Mouse (Mus musculus): ENCODE measurements around the gene Mecom. TPM values are rescaled to one million over a fixed set of nuclear protein-coding genes. Genes with fewer than 3 reads are reported as not detected.

The Mecom gene
- polyA plus RNA-seq, 1 experiment from 2014 or later, result 10.2 TPM

DNA sequence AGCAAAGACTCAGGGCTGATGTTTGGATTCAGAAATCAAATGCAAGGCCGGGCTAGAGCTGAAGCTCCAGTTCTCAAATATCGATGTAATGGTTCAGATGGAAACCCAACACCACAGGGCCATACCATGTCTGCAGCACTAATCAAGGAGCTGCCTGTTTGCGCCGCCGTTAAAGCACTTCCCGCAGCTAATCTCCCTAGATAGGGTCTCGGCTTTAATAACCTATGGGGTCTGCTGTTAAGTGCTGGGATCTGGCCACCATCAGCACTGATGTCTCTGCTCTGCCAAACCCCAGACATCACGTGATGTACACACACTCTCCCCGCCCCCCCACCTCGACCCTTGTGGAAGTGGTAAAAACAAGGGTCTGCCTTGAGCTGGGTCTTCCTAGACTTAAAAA lies 289.4 kb downstream of the Mecom start:
- WGBS, result 38% methylated on average over 10 of the region's 10 CpGs
- Histone ChIP-seq H3K4me2 (ENCODE audit: low read depth, low read length) (no peak overlapping the region), H3K9me3 (ENCODE audit: control insufficient read depth, low read length) (no peaks in the 10 kb centered on the region), H3K36me3 (ENCODE audit: control insufficient read depth, insufficient read depth, low read length) (no peaks in the 10 kb centered on the region), H3K9ac (ENCODE audit: low read depth, low read length) (no peak overlapping the region), H3K4me3 (ENCODE audit: low read length) (no peak overlapping the region), H3K27ac (ENCODE audit: low read length) (no peak overlapping the region), H3K27me3 (replicated peaks; ENCODE audit: control insufficient read depth, insufficient read depth, low read length) (no peaks in the 10 kb centered on the region), H3K4me1 (ENCODE audit: control insufficient read depth, insufficient read depth, low read length) (no peaks in the 10 kb centered on the region)
- no peak for ATAC-seq

DNA sequence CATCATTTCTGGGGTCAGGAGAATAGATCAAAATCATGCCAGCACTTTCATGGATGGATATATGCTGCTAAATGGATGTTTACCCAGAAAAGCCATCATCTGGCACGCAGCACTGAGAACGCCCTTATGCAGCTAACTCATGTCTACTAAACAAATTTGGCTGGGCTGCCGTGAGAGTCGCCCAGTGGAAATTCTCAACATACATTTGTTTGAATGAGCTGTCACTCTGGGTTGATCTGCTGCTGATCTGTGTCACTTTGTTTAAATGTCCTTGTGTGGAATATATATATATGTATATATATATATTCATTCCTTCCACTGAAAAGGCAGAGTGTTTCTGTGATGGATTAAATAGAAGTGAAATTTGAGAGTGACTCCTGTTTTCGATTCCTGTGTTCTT lies 290.0 kb downstream of the Mecom start:
- no peak for ATAC-seq
- no peaks in the 10 kb centered on the region for H3K4me1 ChIP-seq (ENCODE audit: control insufficient read depth, insufficient read depth, low read length)
- no peaks in the 10 kb centered on the region for H3K36me3 ChIP-seq (ENCODE audit: control insufficient read depth, insufficient read depth, low read length)
- H3K4me3 ChIP-seq (ENCODE audit: low read length), result no peak overlapping the region
- no peaks in the 10 kb centered on the region for H3K9me3 ChIP-seq (ENCODE audit: control insufficient read depth, low read length)
- H3K27ac ChIP-seq (ENCODE audit: low read length), result no peak overlapping the region
- H3K4me2 ChIP-seq (ENCODE audit: low read depth, low read length), result no peak overlapping the region
- no peaks in the 10 kb centered on the region for H3K27me3 ChIP-seq (replicated peaks; ENCODE audit: control insufficient read depth, insufficient read depth, low read length)
- WGBS, result 50% methylated on average over 5 of the region's 5 CpGs
- H3K9ac ChIP-seq (ENCODE audit: low read depth, low read length), result no peak overlapping the region

DNA sequence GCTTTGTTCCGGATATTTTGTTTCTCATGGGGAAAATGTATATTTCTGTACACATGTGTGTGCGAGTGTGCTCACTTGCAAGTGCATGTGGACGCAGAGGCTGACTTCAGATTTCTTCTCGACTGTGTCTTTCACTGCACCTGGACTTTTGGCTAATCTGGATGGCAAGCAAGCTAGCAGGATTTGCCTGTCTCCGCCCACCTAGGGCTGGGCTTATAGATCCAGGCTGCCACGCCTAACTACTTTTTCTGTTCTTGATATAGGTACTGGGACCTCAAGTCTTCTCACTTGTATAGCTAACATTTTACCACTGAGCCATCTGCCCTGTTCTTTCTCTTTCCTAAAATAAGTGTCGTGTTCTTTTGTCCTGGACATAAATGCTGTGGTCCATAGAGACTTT lies 290.9 kb downstream of the Mecom start:
- Histone ChIP-seq H3K4me2 (ENCODE audit: low read depth, low read length) (no peak overlapping the region), H3K4me1 (ENCODE audit: control insufficient read depth, insufficient read depth, low read length) (no peaks in the 10 kb centered on the region), H3K27me3 (replicated peaks; ENCODE audit: control insufficient read depth, insufficient read depth, low read length) (no peaks in the 10 kb centered on the region), H3K9ac (ENCODE audit: low read depth, low read length) (no peak overlapping the region), H3K9me3 (ENCODE audit: control insufficient read depth, low read length) (no peaks in the 10 kb centered on the region), H3K36me3 (ENCODE audit: control insufficient read depth, insufficient read depth, low read length) (no peaks in the 10 kb centered on the region), H3K27ac (ENCODE audit: low read length) (no peak overlapping the region), H3K4me3 (ENCODE audit: low read length) (no peak overlapping the region)
- ATAC-seq, result no peak
- WGBS, result 80% methylated on average over 7 of the region's 7 CpGs

DNA sequence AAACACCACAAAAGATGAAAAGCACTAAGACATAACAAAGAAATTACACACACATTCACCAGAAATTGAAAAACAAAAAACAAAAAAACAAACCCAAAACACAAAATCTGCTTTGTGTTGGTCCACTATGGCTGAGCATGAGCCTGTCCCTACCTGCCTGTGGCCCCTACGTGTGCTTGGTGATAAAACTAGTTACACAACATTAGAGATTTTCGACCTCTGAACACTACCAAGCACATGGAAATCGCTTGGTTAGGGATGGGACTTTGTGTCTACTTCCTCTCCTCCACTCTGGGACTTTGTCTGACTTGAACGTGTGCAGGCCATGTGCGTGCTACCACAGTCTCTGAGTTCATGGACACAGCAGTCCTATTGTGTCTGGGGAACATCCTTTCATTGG lies 292.0 kb downstream of the Mecom start:
- WGBS, result 70% methylated on average over 5 of the region's 5 CpGs
- Histone ChIP-seq H3K9ac (ENCODE audit: low read depth, low read length) (no peak overlapping the region), H3K9me3 (ENCODE audit: control insufficient read depth, low read length) (no peaks in the 10 kb centered on the region), H3K4me2 (ENCODE audit: low read depth, low read length) (no peak overlapping the region), H3K4me3 (ENCODE audit: low read length) (no peak overlapping the region), H3K4me1 (ENCODE audit: control insufficient read depth, insufficient read depth, low read length) (no peaks in the 10 kb centered on the region), H3K27me3 (replicated peaks; ENCODE audit: control insufficient read depth, insufficient read depth, low read length) (no peaks in the 10 kb centered on the region), H3K36me3 (ENCODE audit: control insufficient read depth, insufficient read depth, low read length) (no peaks in the 10 kb centered on the region), H3K27ac (ENCODE audit: low read length) (no peak overlapping the region)
- peak; percentile 82 for ATAC-seq

DNA sequence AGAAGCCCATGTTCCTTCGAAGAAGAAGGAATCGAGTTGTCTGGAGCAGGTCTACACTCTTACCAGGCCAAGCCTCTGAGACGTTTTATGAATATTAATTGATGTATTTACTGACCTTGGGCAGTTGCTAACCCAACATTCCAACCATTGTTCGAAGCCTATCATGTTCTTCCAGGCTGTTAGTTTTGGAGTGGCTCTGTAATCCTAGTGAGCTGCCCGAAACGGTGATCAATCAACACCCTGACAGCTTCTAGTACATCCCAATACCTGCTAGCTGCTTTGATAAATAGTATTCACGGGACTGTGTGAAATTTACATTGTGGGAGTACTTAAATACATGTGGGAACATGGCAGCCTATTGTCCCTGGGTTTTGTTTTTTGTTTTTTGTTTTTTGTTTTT lies 293.4 kb downstream of the Mecom start:
- Histone ChIP-seq H3K36me3 (ENCODE audit: control insufficient read depth, insufficient read depth, low read length) (no peaks in the 10 kb centered on the region), H3K9me3 (ENCODE audit: control insufficient read depth, low read length) (no peaks in the 10 kb centered on the region), H3K4me1 (ENCODE audit: control insufficient read depth, insufficient read depth, low read length) (no peaks in the 10 kb centered on the region), H3K9ac (ENCODE audit: low read depth, low read length) (no peak overlapping the region), H3K4me2 (ENCODE audit: low read depth, low read length) (no peak overlapping the region), H3K4me3 (ENCODE audit: low read length) (no peak overlapping the region), H3K27ac (ENCODE audit: low read length) (no peak overlapping the region), H3K27me3 (replicated peaks; ENCODE audit: control insufficient read depth, insufficient read depth, low read length) (no peaks in the 10 kb centered on the region)
- no peak for ATAC-seq
- WGBS, result 45% methylated on average over 7 of the region's 7 CpGs

DNA sequence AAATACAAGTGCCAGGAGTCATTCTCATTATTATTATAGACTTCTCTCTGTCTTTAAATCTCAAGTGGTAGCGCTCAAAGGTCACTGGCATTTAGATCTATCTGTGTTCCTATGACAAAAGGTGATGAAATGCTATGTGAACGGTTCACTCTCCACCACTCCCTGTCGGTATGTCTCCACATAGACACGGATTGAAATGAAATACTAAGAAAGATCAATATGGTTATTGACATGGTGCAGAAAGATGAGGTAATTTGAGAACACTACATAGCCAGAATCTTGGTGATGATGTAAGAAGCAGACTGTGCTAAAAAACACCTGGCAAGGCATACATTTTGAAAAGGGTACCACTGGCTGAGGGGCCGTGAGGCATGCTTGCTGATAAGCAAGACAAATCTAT lies 294.1 kb downstream of the Mecom start:
- no peaks in the 10 kb centered on the region for H3K4me1 ChIP-seq (ENCODE audit: control insufficient read depth, insufficient read depth, low read length)
- WGBS, result 78% methylated on average over 5 of the region's 5 CpGs
- no peaks in the 10 kb centered on the region for H3K36me3 ChIP-seq (ENCODE audit: control insufficient read depth, insufficient read depth, low read length)
- no peak overlapping the region for H3K4me2 ChIP-seq (ENCODE audit: low read depth, low read length)
- H3K27me3 ChIP-seq (replicated peaks; ENCODE audit: control insufficient read depth, insufficient read depth, low read length), result no peaks in the 10 kb centered on the region
- no peaks in the 10 kb centered on the region for H3K9me3 ChIP-seq (ENCODE audit: control insufficient read depth, low read length)
- H3K9ac ChIP-seq (ENCODE audit: low read depth, low read length), result no peak overlapping the region
- no peak overlapping the region for H3K4me3 ChIP-seq (ENCODE audit: low read length)
- no peak overlapping the region for H3K27ac ChIP-seq (ENCODE audit: low read length)
- ATAC-seq, result no peak

DNA sequence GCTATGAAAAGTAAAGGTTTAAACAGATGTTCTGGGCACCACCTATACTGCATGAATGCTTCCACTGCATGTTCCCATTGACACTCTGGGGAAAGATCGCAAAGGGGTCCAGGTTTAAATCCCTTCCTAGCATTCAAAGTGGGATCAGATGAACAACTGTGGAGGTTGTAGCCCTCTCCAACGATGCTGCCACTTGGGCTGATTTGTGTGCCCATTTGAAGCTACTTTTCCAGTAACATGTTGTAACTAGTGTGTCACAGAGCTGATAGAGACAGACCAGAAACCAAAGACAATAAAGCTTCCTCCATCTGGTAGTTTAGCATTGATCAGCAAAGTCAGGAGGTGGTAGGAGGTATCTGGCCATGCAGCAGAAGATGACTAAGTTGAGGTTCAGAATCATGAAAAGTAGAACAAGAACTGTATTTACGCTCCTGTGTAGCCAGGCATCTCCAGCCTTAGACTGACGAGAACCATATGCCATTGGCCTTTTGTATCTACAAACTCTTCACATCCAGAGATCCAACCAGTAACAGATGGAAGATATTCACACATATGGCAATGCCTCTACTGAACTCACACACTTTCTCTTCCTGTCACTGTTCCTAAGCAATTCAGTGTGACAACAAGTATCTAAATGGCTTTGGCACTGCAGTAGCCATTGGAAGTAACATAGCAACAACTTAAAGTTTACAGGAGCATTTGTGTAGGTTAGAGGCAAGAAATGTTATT lies 299.0 kb downstream of the Mecom start:
- Histone ChIP-seq H3K9ac (ENCODE audit: low read depth, low read length) (no peak overlapping the region), H3K4me2 (ENCODE audit: low read depth, low read length) (no peak overlapping the region), H3K36me3 (ENCODE audit: control insufficient read depth, insufficient read depth, low read length) (no peaks in the 10 kb centered on the region), H3K27me3 (replicated peaks; ENCODE audit: control insufficient read depth, insufficient read depth, low read length) (no peaks in the 10 kb centered on the region), H3K4me3 (ENCODE audit: low read length) (no peak overlapping the region), H3K9me3 (ENCODE audit: control insufficient read depth, low read length) (no peaks in the 10 kb centered on the region), H3K4me1 (ENCODE audit: control insufficient read depth, insufficient read depth, low read length) (peaks cover 10% of the 10 kb centered on the region), H3K27ac (ENCODE audit: low read length) (no peak overlapping the region)
- ATAC-seq, result no peak
- 75% methylated on average over 4 of the region's 4 CpGs for WGBS

DNA sequence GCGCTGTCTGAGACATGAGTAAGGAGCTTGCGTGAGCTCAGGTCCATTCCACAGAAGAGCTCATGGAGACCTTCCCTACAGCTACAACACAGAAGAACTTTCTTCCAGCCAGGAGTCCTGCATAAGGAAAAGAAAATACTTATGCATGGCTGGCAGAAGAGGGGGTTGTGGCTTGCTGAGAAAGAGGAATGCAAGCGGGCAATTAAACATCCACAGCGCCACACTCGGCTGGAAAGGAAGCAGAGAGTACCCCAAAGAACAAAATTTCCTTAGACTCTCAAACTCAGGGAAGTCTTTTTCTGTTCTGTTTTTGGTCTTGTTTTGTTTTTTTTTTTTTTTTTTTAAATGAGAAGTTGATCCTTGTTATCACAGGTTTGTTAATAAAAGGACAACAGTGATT lies 300.6 kb downstream of the Mecom start:
- Histone ChIP-seq H3K27ac (ENCODE audit: low read length) (peak overlapping the region; percentile 64; the same call in 1 of the 2 replicates), H3K36me3 (ENCODE audit: control insufficient read depth, insufficient read depth, low read length) (no peaks in the 10 kb centered on the region), H3K9ac (ENCODE audit: low read depth, low read length) (no peak overlapping the region), H3K27me3 (replicated peaks; ENCODE audit: control insufficient read depth, insufficient read depth, low read length) (no peaks in the 10 kb centered on the region), H3K9me3 (ENCODE audit: control insufficient read depth, low read length) (no peaks in the 10 kb centered on the region), H3K4me3 (ENCODE audit: low read length) (no peak overlapping the region), H3K4me1 (ENCODE audit: control insufficient read depth, insufficient read depth, low read length) (peaks cover 10% of the 10 kb centered on the region), H3K4me2 (ENCODE audit: low read depth, low read length) (no peak overlapping the region)
- WGBS, result 70% methylated on average over 5 of the region's 5 CpGs
- ATAC-seq, result no peak

DNA sequence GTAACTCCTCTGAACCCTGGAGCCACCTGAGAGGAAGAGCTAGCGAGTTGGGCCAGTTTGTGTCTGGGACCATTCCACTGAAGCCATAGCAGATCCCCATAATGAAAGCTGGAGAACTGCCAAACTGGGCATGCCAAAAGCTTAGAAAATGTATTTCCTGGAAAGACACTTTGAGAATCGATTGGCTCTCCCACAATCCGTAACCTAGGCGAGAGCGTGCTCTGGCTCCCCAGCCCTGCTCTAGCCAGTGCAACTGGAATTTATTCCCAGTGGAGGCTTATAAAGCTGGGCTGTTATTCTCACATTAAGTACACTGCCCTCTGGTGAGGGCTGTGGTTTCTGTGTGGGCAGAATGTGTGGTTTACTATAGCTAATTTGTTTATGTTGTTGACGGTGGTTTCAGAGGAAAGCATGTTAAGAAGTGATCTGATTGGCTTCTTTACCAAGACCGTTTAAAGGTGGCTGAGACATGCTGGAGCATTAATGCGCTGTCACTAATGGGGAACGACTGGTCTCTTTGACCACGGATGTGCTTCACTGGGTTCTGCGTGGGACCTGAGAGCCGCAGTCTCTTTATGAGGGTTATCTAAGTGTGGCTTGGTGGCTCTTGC lies 301.3 kb downstream of the Mecom start:
- peak overlapping the region; percentile 64 for H3K27ac ChIP-seq (ENCODE audit: low read length)
- H3K27me3 ChIP-seq (replicated peaks; ENCODE audit: control insufficient read depth, insufficient read depth, low read length), result no peaks in the 10 kb centered on the region
- H3K4me2 ChIP-seq (ENCODE audit: low read depth, low read length), result 0 out of 2 replicates have a peak overlapping the region, but pooled peaks have one; percentile 7
- H3K4me3 ChIP-seq (ENCODE audit: low read length), result no peak overlapping the region
- H3K36me3 ChIP-seq (ENCODE audit: control insufficient read depth, insufficient read depth, low read length), result no peaks in the 10 kb centered on the region
- H3K9me3 ChIP-seq (ENCODE audit: control insufficient read depth, low read length), result no peaks in the 10 kb centered on the region
- H3K9ac ChIP-seq (ENCODE audit: low read depth, low read length), result no peak overlapping the region
- 61% methylated on average over 12 of the region's 12 CpGs for WGBS
- ATAC-seq, result peak; percentile 84
- peaks cover 10% of the 10 kb centered on the region for H3K4me1 ChIP-seq (ENCODE audit: control insufficient read depth, insufficient read depth, low read length)
